Mouse (Mus musculus) common myeloid progenitor, adult 5-6 weeks (primary cell): ENCODE measurements around the gene Clk3. TPM values are rescaled to one million over a fixed set of nuclear protein-coding genes. Genes with fewer than 3 reads are reported as not detected.

Experiments used
- ATAC-seq: replicated peaks from 2 replicates; pipeline ENCODE4 v1.8.0; 2016; ENCODE audit warnings: low read depth, mild to moderate bottlenecking, moderate TSS enrichment, inconsistent platforms; ENCODE audit not compliant: poor library complexity, severe bottlenecking
- total RNA-seq: library from RNA; stranded (forward); fragments of 200-1000, 187-1606 nt; gene quantifications from 2 replicates; pipeline ENCODE4 v1.2.3, GENCODE M21; 2017

Clk3 gene
- total RNA-seq, 1 experiment from 2014 or later: 38.1 TPM

DNA sequence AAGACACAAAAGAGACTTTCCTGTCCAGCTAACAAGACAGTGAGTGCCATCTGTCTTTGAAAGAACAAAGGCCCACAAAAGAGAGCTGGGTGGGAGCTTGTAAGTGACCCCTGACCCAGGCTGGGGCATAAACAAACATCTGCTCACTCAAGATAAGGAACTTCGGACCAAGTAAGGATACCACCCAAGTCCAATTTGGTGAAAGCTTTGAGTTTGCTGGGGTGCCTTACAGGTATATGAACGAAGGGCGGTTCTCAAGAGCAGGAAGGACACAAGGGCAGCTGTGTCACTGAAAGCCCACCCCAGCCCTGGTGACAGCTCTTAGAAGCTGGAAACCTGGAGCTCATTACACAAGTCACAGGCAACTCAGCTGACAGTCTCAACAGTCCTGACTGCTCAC, 8.1 kb upstream of the Clk3 start:
- no peak for ATAC-seq

DNA sequence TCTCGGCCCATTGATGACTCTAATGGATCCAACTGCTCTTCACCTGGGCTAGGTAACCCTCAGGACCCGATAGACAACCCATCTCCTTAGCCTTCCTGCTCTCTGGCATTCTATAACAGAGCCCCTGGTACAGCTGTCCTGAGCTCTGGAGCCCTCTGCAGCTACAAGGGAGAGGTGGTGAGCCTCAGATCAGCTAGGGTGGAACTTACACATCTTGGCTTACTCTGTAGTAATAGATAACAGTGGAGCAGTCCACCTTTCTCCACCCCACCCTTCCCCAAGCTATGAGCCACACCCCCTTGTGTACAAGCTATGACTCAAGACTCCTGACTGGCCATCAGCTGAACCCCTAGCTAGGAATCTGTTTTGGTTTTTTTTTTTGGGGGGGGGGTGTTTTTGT, 5.2 kb upstream of the Clk3 start:
- no peak for ATAC-seq

DNA sequence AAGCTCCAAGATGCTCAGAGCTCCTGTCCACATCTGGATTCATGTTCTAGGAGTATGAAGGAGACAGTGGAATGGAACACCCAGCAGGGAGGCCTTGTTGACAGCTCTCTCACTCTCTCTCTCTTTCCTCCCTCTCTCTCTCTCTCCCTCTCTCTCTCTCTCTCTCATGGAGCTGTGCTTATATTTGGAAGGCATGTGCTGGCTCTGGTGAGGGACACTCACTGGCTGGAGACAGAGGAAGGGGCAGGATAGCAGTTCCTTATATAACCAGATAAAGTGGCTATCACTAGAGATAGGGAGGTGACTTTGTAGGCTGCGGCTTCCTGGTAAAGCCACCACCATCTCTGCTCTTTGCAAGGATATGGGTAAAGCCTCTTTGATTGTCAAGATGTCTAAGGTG, 4.6 kb upstream of the Clk3 start:
- no peak for ATAC-seq

DNA sequence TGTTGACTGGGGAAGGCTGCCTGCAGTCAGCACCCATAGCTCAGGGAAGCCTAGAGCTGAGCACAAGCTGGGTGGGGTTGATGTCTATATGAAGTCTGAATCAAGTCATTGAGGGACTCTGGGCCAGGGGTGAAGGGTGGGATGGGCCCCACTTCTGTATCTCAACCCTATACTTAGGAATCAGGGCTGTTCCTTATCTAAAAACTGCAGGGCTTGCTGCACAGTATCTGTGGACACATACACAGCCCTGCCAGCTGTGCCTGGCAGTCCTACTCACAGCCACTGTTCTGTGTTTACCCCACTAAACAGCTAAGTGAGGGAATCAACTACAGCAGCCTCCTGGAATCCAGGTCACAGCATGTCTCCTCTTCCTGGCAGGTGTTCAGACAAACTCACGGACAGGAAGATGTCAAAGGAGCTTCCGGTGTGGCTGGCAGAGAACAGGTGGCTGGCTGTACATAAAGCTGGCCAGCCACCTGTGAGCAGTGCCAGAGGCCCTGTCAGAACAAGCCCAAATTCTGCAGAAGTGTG, 3.9 kb upstream of the Clk3 start:
- no peak; the same call in 1 of the 2 replicates for ATAC-seq

DNA sequence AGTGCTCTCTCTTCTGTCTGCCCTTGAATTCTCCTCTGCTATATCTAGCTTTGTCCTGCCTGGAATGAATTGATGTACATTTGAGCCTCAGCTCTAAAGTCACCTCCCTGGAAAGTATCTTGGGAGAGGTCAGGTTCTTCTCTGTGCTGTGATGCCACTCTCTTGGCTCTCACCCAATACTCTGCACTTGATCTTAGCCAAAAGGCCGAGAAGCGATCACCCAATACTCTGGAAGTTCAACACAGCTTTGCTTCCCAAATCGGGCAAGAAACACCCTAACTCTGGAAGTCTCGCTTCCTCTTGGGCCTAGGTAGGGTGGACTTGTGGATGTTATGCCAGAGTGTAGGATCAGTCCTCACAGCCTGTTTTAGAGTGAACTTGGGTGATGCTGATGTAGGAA, 1.6 kb upstream of the Clk3 start:
- no peak for ATAC-seq

DNA sequence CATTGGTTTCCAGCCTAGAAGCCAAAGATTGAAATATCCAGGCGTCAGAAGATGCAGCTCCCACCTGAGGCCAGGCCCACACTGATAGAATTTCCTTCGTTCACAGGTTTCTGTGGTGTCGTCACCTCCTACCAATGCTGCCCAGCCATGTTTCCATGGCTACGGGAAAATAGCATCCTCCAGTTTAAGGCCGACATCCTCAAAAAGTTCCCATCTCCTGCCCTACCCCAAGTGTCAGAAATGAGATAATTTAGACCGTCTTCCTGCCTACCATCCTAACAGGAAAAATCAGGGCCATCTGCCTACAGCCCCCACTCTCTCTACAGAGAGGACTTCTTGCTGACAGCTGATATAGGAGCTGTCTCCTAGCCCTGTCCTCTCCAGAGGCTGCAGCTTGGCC, 771 bp upstream of the Clk3 start:
- ATAC-seq: no peak

DNA sequence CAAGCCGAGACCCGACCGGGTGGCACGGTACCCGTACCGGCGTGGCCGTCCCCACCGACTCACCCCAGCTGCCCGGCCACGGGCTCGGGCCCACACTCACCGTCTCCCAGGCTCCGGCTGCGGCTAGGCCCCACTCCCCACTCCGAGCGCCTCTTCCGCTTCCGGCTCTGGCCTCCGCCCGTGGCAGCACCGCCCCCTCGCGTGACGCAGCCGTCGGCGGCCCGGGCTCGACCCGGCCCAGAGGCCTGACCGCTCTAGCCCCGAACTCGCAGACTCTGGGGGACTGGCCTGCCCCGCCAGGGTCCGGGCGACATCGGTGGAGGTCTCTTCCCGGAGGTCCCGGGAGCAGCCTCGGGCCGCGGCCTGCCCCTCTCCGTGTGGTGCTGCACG, 691 bp downstream of the Clk3 start:
- peak; percentile 59 for ATAC-seq

DNA sequence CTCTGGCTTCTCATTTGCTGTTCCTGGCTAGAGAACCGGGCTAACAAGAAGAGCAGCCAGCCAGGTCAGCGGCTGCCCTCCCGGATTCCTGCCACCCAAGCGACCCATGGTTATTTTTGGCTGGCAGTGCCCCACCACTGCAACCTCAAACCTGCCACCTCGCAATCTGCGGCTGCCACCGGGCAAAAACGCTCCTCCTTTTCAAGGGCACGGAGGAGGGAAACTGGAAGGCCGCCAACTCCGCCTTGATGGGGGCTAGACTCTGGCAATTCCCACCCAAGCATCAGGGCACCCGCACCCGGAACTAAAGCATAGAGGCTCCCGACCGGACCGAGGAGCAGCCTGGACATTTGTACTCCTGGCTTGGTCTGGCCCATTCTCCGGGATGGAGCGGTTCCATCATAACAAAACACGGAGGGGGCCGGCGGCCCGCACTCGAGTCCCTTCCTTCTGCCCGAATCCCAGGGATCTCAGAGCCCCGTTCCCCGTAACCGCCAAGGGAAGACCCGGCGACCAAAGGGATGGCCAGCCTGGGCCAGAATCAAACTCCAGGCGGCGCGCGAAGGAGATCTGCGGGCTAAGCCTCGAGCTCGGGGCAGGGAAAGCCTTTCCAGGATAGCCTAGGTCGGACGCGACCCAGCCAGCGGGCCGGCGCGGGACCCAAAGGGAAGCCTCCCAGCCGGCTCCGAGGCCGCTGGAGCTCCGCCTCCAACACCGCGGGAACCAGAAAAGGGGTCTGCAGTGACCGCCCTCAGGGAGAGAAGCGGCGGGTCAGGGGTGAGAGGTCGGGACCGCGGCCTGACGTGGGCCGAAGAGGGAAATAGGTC, 1.3 kb downstream of the Clk3 start:
- ATAC-seq: peak; percentile 22

DNA sequence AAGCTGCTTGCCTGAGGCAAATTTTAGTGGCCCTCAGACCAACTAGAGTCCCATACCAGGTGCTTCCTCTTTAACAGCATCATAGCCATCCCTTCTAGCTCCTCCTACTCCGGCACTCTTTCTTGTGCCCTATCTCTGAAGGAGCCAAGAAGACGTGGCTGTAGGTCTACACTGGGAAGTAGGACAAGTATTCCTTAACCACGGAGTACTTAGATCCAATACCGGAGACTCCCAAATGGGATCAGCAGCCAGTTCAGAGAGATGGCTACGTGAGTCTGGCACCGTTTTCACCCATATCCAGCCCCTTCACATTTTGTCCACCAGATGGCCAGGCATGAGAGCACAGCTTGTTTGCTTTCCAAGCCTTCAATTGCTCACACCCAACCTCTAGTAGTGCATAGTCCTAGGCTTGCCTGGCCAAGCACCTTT, 3.1 kb downstream of the Clk3 start:
- peak; percentile 19; the same call in 1 of the 2 replicates for ATAC-seq

DNA sequence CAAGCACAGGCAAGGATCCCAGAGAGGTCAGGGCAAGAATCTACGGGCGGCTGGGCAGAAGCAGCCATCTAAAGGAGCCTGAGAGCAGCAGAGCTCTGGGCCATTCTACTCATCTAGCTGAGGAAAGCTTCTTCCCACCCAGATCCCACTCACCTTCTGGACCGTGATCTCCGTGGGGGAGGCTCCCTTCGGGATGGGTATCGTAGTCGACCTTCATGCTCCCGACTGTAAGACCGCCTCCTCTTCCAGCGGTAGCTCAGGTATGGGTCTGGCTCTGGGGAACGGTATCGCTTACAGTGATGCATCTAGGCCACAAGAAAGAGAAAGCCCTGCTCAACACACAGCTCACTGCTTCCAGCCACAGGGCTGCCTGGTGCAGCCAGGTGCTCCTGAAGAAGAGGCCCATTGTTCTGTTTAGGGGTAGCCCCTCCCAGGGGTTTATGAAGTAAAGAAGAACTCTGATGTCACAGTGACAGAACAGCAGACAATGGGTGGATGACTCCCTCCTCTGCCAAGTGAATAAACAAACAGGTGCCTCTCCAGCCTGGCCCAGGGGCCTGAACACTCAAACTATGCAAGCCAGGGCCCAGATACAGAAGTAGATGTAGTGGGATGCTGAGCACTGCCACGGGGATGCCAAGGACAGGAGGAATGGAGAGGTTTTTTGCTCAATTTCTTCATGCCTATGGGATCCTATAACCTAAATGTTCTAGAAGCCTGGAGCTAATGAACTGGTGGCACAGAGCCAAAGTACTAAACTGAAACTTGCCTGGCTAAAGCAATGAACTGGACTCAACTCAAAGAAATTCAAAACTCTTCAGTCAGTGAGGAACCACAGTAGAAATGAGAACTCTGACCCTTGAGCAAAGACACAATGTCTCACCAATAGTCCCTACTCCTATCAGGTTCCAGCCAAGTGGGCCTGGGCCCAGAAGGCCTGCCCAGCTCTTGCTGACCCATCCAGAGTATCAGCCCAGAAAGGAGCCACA, 3.8 kb downstream of the Clk3 start:
- no peak for ATAC-seq

DNA sequence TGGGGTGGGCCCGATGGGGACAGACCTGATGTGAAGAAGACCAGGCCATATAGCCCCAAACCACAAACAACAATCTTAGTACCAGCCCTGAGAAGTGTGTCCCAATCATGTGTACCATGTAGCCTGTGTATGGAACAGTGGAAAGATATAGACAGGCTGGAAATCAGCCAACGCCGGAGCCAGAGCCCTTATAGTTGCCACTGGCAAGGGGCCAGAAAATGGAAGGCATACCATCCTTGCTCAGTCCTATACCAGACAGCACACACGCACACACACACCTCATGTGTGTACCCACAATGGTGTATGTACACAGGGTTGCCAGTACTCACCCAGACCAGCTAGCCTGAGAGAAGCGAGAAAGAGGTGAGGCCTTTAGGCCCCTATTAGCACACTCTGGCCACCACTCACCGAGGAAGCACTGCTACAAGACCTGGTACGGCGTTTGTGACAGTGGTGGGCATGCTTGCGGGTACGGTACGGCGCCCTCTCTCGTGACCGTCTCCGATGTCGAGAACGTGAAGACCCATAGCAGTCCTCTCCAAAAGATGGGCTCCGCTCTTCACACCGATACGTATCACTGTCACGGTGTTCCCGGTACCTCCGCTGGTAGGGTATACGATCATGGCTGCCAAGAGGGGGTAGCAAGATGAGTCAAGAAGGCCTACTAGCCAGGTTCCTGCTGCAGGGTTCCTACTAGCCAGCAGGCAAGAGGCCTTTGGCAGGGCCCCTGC, 5.1 kb downstream of the Clk3 start:
- ATAC-seq: no peak

DNA sequence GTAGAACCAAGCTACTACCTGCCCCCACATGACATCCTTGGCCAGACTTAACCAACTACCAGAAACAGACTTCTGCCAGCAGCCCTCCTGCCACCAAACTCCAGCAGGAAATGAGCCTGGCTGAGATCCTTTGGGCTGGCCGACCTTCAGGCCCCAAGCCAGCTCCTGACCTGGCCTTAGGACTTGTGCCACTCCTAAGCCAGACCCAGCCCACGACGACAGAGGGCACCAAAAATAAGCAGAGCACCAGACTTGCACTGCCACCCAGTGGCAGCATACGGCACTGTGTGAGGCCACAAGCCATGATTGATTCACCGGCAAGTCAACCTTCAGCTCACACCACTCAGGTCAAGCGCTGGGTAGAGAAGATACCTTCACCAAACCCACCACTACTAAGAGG, 6.4 kb downstream of the Clk3 start:
- ATAC-seq: peak; percentile 52

DNA sequence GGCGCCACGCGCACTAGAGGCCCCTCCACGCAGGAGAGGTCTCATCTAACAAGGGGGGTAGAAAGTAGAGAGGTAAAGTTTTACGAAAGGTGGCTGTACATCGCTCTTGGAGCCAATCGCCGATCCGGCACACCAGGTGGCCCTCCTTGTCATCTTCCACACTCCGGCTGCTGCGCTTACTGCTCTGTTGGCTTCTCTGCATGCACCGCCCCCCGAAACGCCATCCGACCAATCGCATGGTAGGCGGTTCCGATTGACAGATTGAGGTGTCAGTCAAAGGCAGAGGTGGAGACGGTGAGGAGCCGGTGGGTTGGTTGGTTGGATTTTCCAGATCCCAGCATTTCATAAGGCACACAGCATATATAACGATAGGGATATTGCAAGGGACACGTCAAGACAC, 7.1 kb downstream of the Clk3 start:
- no peak for ATAC-seq

DNA sequence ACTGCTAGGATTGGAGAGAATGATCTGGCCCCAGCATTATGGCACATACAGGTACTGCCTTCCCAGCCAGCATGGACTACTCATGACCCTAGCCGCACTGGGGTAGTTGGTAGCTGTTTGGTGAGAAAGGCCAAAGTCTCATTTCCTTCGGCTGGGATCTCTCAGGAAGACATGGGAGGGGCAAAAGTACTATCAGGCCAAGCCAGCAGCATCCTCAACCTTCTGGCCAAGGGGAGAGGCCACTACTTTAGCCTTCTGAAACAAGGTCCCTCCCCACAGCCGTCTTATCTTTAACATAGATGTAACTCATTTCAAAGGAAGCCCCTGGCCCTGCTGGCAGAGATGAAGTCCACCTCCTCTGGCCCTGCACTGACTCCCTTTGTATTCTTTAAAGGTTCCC, 8.1 kb downstream of the Clk3 start:
- peak; percentile 46 for ATAC-seq

DNA sequence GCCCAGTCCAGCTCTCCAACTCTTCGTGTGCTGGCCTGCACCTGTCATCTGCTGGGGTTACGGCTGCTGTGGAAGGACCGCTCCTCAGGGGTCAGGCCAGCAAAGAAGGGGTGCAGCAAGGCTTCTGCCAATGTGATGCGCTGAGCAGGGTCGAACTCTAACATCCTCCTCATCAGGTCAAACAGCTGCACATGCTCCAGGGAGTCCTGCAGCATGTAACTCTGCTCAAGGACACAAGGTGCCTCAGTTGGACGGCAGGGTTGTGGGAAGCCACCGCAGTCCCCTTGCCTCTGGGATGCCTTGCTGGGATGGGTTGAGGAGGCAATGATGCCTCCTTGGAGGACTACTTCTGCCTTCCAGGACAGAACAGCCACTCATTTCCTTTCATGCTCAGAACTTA, 14.8 kb downstream of the Clk3 start:
- ATAC-seq: no peak

DNA sequence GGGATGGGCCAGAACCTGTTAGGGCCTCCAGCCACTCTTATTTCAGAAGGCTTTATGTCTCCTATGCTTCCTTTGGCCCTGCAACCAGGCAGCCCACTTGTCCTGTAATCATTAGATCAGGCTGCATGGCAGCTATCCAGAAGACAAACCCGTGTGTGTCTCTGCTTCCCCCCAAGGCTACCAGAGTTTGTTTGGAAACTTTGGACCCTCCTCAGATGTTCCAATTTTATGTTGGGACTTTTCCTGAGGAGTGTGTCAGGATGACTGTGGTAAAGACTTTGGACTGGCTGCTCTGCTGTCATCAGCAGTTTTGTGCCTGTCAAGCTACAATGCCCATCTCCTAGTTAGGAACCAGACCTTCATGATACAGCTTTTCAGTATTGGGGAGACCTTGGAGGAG, 16.8 kb downstream of the Clk3 start:
- no peak for ATAC-seq

DNA sequence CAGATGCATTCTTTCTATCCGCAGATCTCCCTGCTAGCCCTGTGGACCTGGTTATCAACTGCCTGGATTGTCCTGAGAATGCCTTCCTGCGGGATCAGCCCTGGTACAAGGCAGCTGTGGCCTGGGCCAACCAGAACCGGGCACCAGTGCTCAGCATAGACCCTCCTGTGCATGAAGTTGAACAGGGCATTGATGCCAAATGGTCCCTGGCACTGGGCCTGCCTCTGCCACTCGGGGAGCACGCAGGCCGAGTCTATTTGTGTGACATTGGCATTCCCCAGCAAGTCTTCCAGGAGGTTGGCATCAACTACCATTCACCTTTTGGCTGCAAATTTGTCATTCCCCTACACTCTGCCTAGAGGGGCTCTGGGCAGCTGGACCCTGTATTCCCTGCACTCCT, 17.5 kb downstream of the Clk3 start:
- no peak for ATAC-seq

DNA sequence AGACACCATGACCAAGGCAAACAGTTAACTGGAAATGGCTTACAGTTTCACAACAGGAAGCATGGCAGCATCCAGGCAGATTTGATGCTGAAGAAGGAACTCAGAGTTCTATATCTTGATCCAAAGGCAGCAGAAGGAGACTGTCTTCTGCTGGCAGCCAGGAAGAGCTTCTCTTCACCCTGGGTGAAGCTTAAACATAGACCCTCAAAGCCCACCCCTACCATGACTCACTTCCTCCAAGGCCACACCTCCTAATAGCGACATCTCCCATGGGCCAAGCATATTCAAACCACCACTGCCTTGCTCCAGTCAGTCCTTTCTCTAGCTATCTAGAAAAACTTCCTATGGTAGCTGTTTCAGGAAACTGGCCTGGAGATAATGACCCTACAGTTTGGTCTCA, 18.6 kb downstream of the Clk3 start:
- ATAC-seq: no peak

DNA sequence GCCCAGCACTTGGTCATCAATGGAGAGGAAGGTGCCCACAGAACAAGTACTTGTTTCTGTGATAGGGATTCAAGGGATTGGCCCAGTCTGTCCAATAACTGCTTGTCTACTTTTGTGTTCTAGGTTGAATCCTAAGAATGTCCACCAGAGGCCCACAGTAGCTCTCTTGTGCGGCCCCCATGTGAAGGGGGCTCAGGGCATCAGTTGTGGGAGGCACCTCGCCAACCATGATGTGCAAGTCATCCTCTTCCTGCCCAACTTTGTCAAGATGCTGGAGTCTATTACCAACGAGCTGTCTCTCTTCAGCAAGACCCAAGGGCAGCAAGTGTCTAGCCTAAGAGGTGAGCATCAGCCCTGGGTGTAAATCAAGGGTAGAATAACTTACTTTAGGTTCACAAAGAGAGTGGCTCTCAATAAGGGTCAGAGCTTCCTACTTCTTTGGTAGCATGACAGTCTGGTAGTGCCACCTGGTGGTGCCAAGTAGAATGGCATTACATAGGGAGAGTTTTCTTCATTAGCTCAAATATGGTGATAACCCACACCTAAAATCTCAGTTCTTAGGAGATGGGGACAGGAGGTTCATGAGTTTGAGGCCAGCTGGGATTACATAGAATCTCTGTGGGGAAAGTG, 21.1 kb downstream of the Clk3 start:
- ATAC-seq: peak; percentile 81

DNA sequence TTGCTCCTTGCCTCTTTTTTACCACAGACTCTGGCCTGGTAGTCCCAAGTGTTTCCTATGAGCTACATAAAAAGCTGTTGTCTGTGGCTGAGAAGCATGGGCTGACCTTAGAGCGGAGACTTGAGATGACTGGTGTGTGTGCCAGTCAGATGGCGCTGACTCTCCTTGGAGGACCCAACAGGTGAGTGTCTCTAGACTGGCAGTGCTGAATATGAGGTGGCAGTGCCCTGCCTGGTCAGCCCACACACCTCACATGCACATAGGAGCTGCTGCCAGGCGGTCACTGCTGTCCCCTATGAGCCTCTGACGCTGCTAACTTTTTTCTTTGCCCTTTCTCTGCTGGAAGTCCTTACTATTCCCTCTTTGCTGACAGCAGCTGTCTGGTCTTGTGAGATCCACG, 25.8 kb downstream of the Clk3 start:
- no peak for ATAC-seq
